Mouse (Mus musculus) gastrocnemius, postnatal 14 days (tissue): ENCODE measurements around the gene Ifit3. TPM values are rescaled to one million over a fixed set of nuclear protein-coding genes. Genes with fewer than 3 reads are reported as not detected.
"Not testable (repeated sequence)": the region's sequence is repeated elsewhere in the genome, so short reads cannot be mapped to it uniquely, and the experiment has no call there.

Experiments used
- DNase-seq: peaks from one replicate; pipeline ENCODE4 v3.0.0; 2021; ENCODE audit warnings: mixed read lengths
- intact Hi-C: fragments of 180-260 bp; cut with DNase I; formaldehyde crosslinking; loops from one replicate; pipeline ENCODE4 v1.15.1; 2025; ENCODE audit warnings: low total_unique reads
- total RNA-seq, 2 experiments: library from RNA; stranded (reverse); gene quantifications; 2 replicates each; pipeline ENCODE4 v1.2.3; 2021

The Ifit3 gene
- total RNA-seq, 2 experiments from 2014 or later, result 0.68 to 0.78 TPM

DNA sequence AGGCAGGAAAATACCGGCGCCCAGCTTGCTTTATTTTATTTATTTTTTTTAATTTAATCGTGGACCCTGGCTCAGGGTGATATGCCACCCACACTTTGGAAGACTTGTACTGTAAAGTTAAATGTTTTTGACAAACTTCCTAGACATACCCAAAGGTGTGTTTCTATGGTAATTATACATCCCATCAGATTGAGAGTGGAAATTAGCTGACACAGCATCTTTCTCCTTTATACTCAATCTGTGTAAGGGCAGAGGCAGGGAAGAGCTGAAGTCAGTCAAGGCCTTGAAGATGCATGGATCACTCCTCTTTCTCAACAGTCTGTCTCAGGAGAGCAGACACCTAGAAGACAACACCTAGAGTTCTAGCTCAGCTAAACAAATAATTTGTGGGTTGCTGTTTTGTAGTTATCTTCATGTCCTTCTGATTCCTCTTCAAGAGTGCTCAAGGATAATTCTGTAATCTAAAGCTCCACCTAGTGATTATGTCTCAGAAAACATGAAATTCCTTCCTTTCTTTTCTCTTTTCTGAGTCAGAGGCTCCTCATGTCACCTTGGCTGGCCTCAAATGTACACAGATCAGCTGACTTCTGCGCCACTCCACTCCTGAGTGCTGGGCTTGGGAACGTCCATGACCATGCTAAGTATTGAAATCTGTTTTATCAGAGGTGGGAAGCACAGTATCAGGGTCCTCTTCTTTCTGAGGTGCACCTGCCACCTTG is 2.6 kb downstream of the Ifit3 start:
- intact Hi-C loops, DNase-seq: not testable (repeated sequence)

DNA sequence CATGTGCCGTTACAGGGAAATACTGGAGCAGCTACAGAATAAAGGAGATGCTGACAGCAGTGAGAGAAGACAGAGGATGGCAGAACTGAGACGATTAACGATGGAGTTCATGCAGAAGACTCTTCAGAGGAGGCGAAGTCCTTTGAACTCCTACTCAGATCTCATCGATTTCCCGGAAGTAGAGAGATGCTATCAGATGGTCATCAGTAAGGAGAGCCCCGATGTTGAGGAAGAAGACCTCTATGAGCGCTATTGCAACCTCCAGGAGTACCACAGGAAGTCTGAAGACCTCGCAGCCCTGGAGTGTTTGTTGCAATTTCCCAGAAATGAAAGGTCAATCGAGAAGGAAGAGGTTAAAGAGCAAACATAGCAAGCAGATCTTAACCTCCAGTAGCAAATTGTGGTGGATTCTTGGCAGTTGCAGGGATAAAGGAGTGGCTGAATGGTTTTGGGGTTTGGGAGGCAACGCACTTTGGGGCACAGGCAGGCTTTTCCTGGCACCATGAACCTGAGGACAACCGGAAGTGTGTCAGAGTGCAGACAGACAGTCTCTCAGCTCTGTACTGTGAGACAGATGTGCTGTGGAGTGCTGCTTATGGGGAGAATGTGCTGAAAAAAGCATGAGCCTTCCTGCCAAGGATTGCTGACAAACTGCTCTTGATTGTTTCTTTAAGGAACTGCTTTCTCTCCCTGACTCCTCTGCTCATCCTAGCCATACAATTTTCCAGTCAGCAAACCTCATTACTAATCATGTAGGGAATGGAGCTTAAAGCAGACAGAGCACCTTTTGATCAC is 4.8 kb downstream of the Ifit3 start:
- intact Hi-C loops, DNase-seq: not testable (repeated sequence)

DNA sequence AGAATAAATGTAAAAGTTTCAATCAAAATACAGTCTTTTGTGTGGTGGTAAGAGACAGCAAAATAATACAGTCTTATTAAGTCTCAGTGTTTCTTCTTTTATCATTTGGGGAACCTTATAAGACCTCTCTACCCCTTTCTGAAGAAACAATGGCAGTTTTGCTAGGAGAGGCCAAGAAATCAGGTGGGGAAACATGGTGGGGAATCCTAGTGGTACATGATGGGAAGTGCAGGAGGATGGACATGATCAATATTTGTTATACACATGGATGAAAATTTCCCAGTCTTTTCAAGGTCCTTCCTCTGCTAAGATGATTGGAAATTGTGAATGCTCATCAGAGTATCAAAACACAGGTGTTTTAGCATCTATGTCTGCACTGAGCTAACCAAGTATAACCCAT is 5.6 kb downstream of the Ifit3 start:
- DNase-seq, result no peak
- intact Hi-C loops, result no loop called here

DNA sequence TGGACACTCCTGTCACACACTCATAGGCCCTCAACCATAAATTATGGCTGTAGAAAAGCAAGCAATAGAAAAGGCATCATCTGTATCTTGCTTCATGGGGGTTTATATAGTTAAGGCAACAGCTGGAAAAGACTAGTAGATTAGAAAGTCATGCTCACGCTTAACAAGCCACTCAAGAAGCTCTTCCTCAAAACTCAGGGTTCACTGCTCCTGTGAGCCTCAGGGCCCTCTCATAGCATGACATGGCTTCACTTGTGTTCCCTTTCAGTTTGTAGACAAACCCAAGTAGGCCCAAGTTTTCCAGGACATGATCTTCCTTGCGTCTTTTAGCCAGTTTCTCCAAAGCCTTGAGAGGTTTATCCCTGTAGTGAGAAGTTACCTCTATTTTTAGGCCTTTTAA is 10.1 kb downstream of the Ifit3 start:
- no peak for DNase-seq
- intact Hi-C loops, result no loop called here

- intact Hi-C loops, DNase-seq: not testable (repeated sequence)
Measured at GRCm38 (mm10) chr19:34594523-34594922, 11.2 kb downstream of the Ifit3 start.

DNA sequence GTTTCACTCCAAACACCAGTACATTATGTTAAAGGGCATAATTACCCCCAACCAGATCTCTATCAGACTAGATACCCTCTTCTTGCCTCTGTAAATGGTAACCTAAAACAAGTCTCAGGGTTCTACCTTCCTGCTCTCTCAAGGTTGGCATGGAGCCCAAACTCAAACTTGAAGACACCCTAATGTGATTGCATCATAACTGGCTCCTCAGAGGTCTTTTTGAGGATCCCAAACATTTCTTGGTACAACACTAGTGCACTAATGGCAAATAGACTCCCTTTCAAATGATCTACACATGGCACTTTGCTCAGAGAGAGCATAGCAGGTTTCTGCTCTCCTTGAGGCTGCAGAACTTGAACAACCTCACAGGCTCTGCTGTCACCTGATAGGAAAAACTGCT is 13.5 kb downstream of the Ifit3 start:
- intact Hi-C loops, result no loop called here

GRCm38 (mm10) chr19:34598341-34598740 is 15.0 kb downstream of the Ifit3 start:
- no peak for DNase-seq
- intact Hi-C loops, result no loop called here

More for the DNA sequence above, 13.5 kb downstream of the Ifit3 start:
- no peak for DNase-seq

- DNase-seq, intact Hi-C loops: not testable (repeated sequence)
Measured at GRCm38 (mm10) chr19:34599250-34599649, 15.9 kb downstream of the Ifit3 start.

DNA sequence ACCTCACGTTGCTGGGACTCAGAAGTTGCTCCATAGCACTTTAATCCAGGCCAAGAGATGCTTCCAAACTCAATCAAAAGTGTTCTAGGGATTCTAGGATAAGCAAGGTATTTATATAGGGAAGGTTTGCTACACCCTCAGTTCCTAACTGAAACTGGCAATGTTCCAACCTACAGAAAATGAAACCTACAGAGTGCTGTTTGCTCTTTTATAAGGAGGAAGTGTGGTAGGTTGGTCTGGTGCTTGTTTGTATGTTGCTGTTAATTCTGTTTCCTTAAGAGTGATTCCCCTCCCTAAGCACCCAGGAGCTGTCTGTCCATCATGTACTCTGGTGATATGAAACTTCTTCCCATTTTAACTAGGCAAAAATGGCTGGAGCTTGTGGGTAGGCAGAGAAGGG is 18.6 kb downstream of the Ifit3 start, which contains the start of gene Ifit1bl1:
Ifit1bl1 (minus strand) TSS at position 69 of the 400 bp plus-strand sequence.
- DNase-seq, intact Hi-C loops: not testable (repeated sequence)

DNA sequence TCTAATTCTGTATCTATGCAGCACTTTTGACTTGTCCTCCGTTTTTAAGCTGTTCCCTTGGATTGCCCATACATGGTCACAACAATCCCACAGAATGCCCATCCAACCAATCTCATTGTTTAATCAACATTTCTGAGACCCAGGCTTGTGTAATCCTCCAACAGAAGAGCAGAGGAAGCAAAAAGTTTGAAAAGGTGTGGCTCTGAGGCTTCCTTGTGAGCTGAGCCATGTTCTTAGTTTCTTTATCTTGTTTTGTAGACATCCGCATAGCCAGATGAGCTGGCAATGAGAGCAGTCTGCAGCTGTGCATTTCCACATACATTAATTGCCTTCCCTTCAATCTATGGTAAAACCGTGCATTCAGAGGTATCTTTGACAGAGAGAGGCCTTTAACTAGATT is 22.1 kb downstream of the Ifit3 start:
- no peak for DNase-seq
- intact Hi-C loops, result no loop called here

DNA sequence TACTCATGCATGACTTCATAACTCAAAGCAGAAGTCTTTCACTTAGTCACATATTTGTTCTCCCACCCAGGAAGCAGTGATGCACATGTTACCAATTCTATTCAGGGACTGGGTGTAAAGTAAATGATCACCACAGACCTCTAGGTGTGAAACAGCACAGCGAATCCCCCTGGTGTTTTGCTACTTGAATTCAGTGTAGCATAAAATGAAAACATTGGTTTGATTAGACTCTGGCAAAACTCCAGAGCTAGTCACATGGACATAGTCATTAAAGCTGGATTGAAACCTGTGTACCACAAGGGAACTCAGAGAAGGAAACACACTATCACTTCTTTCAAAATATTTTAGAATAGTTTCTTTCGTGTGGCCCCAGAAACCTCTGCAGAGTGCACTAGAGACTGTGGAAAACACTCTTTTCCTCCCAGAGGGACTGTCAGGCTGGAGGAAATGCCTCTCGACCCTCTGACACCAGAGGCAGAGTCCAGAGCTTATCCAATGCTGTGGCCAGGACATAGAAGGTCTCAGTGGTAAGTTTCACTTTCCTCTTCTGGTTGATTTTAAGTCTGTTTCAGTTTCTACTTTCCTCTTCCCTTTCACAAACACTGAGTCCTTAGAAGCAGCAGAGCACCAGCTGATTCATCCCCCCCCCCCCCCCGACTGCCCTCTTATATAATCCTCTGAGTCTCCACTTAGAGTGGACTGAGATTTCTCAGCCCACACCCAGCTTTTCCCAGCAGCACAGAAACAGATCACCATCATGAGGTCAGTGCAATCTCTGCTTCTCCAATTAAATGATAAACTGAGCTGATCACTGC is 24.1 kb downstream of the Ifit3 start, which contains the start of gene Ifit3b:
Ifit3b (plus strand) TSS at position 734 of the 815 bp plus-strand sequence.
- intact Hi-C loops, DNase-seq: not testable (repeated sequence)

GRCm38 (mm10) chr19:34610118-34610517 is 26.8 kb downstream of the Ifit3 start:
- DNase-seq, intact Hi-C loops: not testable (repeated sequence)

DNA sequence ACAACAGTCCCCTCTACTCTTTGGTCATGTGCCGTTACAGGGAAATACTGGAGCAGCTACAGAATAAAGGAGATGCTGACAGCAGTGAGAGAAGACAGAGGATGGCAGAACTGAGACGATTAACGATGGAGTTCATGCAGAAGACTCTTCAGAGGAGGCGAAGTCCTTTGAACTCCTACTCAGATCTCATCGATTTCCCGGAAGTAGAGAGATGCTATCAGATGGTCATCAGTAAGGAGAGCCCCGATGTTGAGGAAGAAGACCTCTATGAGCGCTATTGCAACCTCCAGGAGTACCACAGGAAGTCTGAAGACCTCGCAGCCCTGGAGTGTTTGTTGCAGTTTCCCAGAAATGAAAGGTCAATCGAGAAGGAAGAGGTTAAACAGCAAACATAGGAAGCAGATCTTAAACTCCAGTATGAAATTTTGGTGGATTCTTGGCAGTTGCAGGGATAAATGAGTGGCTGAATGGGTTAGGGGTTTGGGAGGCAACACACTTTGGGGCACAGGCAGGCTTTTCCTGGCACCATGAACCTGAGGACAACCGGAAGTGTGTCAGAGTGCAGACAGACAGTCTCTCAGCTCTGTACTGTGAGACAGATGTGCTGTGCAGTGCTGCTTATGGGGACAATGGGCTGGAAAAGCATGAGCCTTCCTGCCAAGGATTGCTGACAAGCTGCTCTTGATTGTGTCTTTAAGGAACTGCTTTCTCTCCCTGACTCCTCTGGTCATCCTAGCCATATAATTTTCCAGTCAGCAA is 29.1 kb downstream of the Ifit3 start:
- DNase-seq, intact Hi-C loops: not testable (repeated sequence)

- intact Hi-C loops, result no loop called here
- DNase-seq, result no peak
Measured at GRCm38 (mm10) chr19:34620871-34621270, 37.5 kb downstream of the Ifit3 start.

DNA sequence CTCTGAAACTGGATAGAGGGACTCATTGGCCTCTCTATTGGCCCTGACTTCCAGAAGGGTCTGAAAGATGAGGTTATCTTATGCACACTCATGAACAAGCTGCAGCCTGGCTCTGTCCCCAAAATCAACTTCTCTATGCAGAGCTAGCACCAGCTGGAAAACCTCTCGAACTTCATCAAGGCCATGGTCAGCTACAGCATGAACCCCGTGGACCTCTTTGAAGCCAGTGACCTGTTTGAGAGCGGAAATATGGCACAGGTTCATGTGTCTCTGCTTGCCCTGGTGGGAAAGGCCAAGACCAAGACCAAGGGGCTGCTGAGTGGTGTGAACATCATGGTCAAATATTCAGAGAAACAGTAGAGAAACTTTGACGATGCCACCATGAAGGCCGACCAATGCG is 40.5 kb downstream of the Ifit3 start:
- DNase-seq, result no peak
- intact Hi-C loops, result no loop called here

GRCm38 (mm10) chr19:34624663-34625062 is 41.3 kb downstream of the Ifit3 start:
- intact Hi-C loops, result no loop called here

GRCm38 (mm10) chr19:34627496-34627895 is 44.2 kb downstream of the Ifit3 start:
- intact Hi-C loops, result no loop called here
- no peak for DNase-seq

More at GRCm38 (mm10) chr19:34624663-34625062, 41.3 kb downstream of the Ifit3 start:
- DNase-seq, result no peak

- intact Hi-C loops, result loop anchor here (10.0 kb wide), 2 partner anchors 297 to 387 kb away; no protein-coding TSS in a partner anchor
- DNase-seq, result no peak
Measured at GRCm38 (mm10) chr19:34631487-34631886, 48.2 kb downstream of the Ifit3 start.

DNA sequence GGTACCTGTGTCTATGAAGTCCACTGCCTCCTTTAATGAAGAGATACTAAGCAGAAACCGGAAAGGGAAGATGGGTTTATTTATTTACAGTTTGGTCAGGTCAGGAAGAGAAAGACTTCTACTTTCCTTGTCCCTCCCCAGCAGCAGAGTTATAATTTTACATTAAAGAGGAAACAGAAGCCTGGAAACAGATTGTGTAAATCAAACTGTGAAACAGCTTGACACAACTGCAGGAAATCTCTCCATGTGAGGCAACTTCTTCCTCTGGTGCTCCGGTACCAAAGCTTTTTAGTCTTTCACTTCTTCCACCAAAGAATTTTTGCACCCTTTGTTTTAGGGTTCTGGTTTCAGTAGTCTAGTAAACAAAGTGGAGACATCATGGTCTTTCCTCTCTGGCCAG is 50.2 kb downstream of the Ifit3 start:
- DNase-seq, result no peak
- intact Hi-C loops, result loop anchor here (10.0 kb wide), 2 partner anchors 299 to 389 kb away; no protein-coding TSS in a partner anchor
